Mouse (Mus musculus): ENCODE data around the gene Lrrc74b. TPM values are rescaled to one million over a fixed set of nuclear protein-coding genes. Genes with fewer than 3 reads are reported as not detected.
"Not testable (repeated sequence)": the region's sequence is repeated elsewhere in the genome, so short reads cannot be mapped to it uniquely, and the experiment has no call there.

Lrrc74b gene
- polyA plus RNA-seq, 1 experiment from 2014 or later = 0.33 TPM

- WGBS = 17% methylated on average over 3 of the region's 3 CpGs
- not testable (repeated sequence) for H3K4me1 ChIP-seq (replicated peaks; ENCODE audit: control insufficient read depth, insufficient read depth); H3K36me3 ChIP-seq (ENCODE audit: control insufficient read depth, insufficient read depth, low read length); DNase-seq (ENCODE audit: low spot score); H3K27me3 ChIP-seq (ENCODE audit: control insufficient read depth, insufficient read depth, low read length); H3K9me3 ChIP-seq (ENCODE audit: control insufficient read depth, low read length); ATAC-seq (ENCODE audit: low FRiP score, low TSS enrichment)
- peak; percentile 32 for TF ChIP-seq CTCF (IDR thresholded peaks at IDR 0.05; ENCODE audit: low read depth)
- Histone ChIP-seq H3K4me3 (ENCODE audit: low read depth, low read length) (peak overlapping the region; percentile 75), H3K9ac (ENCODE audit: low read length) (peak overlapping the region; percentile 84), H3K4me2 (replicated peaks; ENCODE audit: low read depth) (peak overlapping the region; percentile 54), H3K27ac (replicated peaks) (peak overlapping the region; percentile 82)
Observed at GRCm38 (mm10) chr16:17508031-17508430, 53.0 kb downstream of the Lrrc74b start.

- TF ChIP-seq CTCF (IDR thresholded peaks at IDR 0.05; ENCODE audit: low read depth) (no peak), EP300 (optimal IDR thresholded peaks at IDR 0.05) (no peak)
- Histone ChIP-seq H3K4me2 (replicated peaks; ENCODE audit: low read depth) (no peak overlapping the region), H3K4me3 (ENCODE audit: low read depth, low read length) (no peak overlapping the region), H3K27me3 (ENCODE audit: control insufficient read depth, insufficient read depth, low read length) (no peaks in the 10 kb centered on the region), H3K36me3 (ENCODE audit: control insufficient read depth, insufficient read depth, low read length) (no peaks in the 10 kb centered on the region; the same call in 1 of the 2 replicates), H3K9ac (ENCODE audit: low read length) (no peak overlapping the region), H3K27ac (replicated peaks) (no peak overlapping the region), H3K9me3 (ENCODE audit: control insufficient read depth, low read length) (no peaks in the 10 kb centered on the region), H3K4me1 (replicated peaks; ENCODE audit: control insufficient read depth, insufficient read depth) (peaks cover 2% of the 10 kb centered on the region; the same call in 1 of the 2 replicates)
- DNase-seq (ENCODE audit: low spot score) (no peak), ATAC-seq (ENCODE audit: low FRiP score, low TSS enrichment) (no peak)
- WGBS = 84% methylated on average over 5 of the region's 5 CpGs
Observed at GRCm38 (mm10) chr16:17507018-17507552, 54.0 kb downstream of the Lrrc74b start.

GRCm38 (mm10) chr16:17502681-17503080 lies 58.4 kb downstream of the Lrrc74b start:
- ATAC-seq (ENCODE audit: low FRiP score, low TSS enrichment) (no peak), DNase-seq (ENCODE audit: low spot score) (no peak)
- WGBS = 74% methylated on average over 4 of the region's 4 CpGs
- no peaks in the 10 kb centered on the region for H3K36me3 ChIP-seq (ENCODE audit: control insufficient read depth, insufficient read depth, low read length)
- no peaks in the 10 kb centered on the region for H3K4me1 ChIP-seq (replicated peaks; ENCODE audit: control insufficient read depth, insufficient read depth)
- H3K27ac ChIP-seq (replicated peaks) = no peak overlapping the region
- H3K27me3 ChIP-seq (ENCODE audit: control insufficient read depth, insufficient read depth, low read length) = no peaks in the 10 kb centered on the region
- no peak overlapping the region for H3K9ac ChIP-seq (ENCODE audit: low read length)
- H3K4me3 ChIP-seq (ENCODE audit: low read depth, low read length) = no peak overlapping the region
- no peak overlapping the region for H3K4me2 ChIP-seq (replicated peaks; ENCODE audit: low read depth)
- no peak for TF ChIP-seq EP300 (optimal IDR thresholded peaks at IDR 0.05)
- TF ChIP-seq CTCF (IDR thresholded peaks at IDR 0.05; ENCODE audit: low read depth) = no peak
- H3K9me3 ChIP-seq (ENCODE audit: control insufficient read depth, low read length) = no peaks in the 10 kb centered on the region

GRCm38 (mm10) chr16:17499249-17499883 lies 61.7 kb downstream of the Lrrc74b start:
- no peaks in the 10 kb centered on the region for H3K27me3 ChIP-seq (ENCODE audit: control insufficient read depth, insufficient read depth, low read length)
- TF ChIP-seq CTCF (IDR thresholded peaks at IDR 0.05; ENCODE audit: low read depth) (no peak), EP300 (optimal IDR thresholded peaks at IDR 0.05) (no peak)
- no peak for ATAC-seq (ENCODE audit: low FRiP score, low TSS enrichment)
- H3K4me1 ChIP-seq (replicated peaks; ENCODE audit: control insufficient read depth, insufficient read depth) = no peaks in the 10 kb centered on the region
- no peak overlapping the region for H3K4me3 ChIP-seq (ENCODE audit: low read depth, low read length)
- H3K9me3 ChIP-seq (ENCODE audit: control insufficient read depth, low read length) = no peaks in the 10 kb centered on the region
- no peak overlapping the region for H3K9ac ChIP-seq (ENCODE audit: low read length)
- 49% methylated on average over 10 of the region's 10 CpGs for WGBS
- no peak overlapping the region for H3K4me2 ChIP-seq (replicated peaks; ENCODE audit: low read depth)
- no peaks in the 10 kb centered on the region for H3K36me3 ChIP-seq (ENCODE audit: control insufficient read depth, insufficient read depth, low read length)
- DNase-seq (ENCODE audit: low spot score) = no peak
- no peak overlapping the region for H3K27ac ChIP-seq (replicated peaks)

GRCm38 (mm10) chr16:17496499-17497305 lies 64.3 kb downstream of the Lrrc74b start:
- Histone ChIP-seq H3K9ac (ENCODE audit: low read length) (no peak overlapping the region; the same call in 1 of the 2 replicates), H3K9me3 (ENCODE audit: control insufficient read depth, low read length) (no peaks in the 10 kb centered on the region), H3K4me1 (replicated peaks; ENCODE audit: control insufficient read depth, insufficient read depth) (no peaks in the 10 kb centered on the region), H3K27me3 (ENCODE audit: control insufficient read depth, insufficient read depth, low read length) (no peaks in the 10 kb centered on the region), H3K4me2 (replicated peaks; ENCODE audit: low read depth) (no peak overlapping the region), H3K36me3 (ENCODE audit: control insufficient read depth, insufficient read depth, low read length) (no peaks in the 10 kb centered on the region), H3K4me3 (ENCODE audit: low read depth, low read length) (no peak overlapping the region), H3K27ac (replicated peaks) (no peak overlapping the region)
- no peak for TF ChIP-seq CTCF (IDR thresholded peaks at IDR 0.05; ENCODE audit: low read depth)
- TF ChIP-seq EP300 (optimal IDR thresholded peaks at IDR 0.05) = no peak
- ATAC-seq (ENCODE audit: low FRiP score, low TSS enrichment) (0 out of 2 replicates have a peak, but pooled peaks have one; percentile 44), DNase-seq (ENCODE audit: low spot score) (peak; percentile 62)
- WGBS = 46% methylated on average over 2 of the region's 2 CpGs

Other genes starting within 250 kb of the Lrrc74b start
- 0.41 and 0.96 TPM in 2 replicates for gene Serpind1, start 229.9 kb downstream of the Lrrc74b start, polyA plus RNA-seq (2015; fragmentation: Nextera tagmentation; extraction: Ambion mirVana)
- 13.8 and 14.7 TPM in 2 replicates for gene Snap29, start 155.3 kb downstream of the Lrrc74b start, polyA plus RNA-seq (2015; fragmentation: Nextera tagmentation; extraction: Ambion mirVana)
- gene Pi4ka, start 154.9 kb downstream of the Lrrc74b start, polyA plus RNA-seq (2015; fragmentation: Nextera tagmentation; extraction: Ambion mirVana) = 15.5 and 16.6 TPM in 2 replicates
- gene Crkl, start 109.3 kb downstream of the Lrrc74b start, polyA plus RNA-seq (2015; fragmentation: Nextera tagmentation; extraction: Ambion mirVana) = 29.1 and 30.0 TPM in 2 replicates
- gene Aifm3, start 71.6 kb downstream of the Lrrc74b start, polyA plus RNA-seq (2015; fragmentation: Nextera tagmentation; extraction: Ambion mirVana) = 0.51 and 0.61 TPM in 2 replicates
- 27.3 and 34.4 TPM in 2 replicates for gene Lztr1, start 52.6 kb downstream of the Lrrc74b start, polyA plus RNA-seq (2015; fragmentation: Nextera tagmentation; extraction: Ambion mirVana)
- gene Thap7, start 30.1 kb downstream of the Lrrc74b start, polyA plus RNA-seq (2015; fragmentation: Nextera tagmentation; extraction: Ambion mirVana) = 41.0 and 42.4 TPM in 2 replicates
- gene P2rx6, start 638 bp upstream of the Lrrc74b start, polyA plus RNA-seq (2015; fragmentation: Nextera tagmentation; extraction: Ambion mirVana) = 1.5 and 1.7 TPM in 2 replicates
- gene Slc7a4, start 22.0 kb upstream of the Lrrc74b start, polyA plus RNA-seq (2015; fragmentation: Nextera tagmentation; extraction: Ambion mirVana) = 22.8 and 24.4 TPM in 2 replicates
- gene Smpd4, start 58.1 kb upstream of the Lrrc74b start, polyA plus RNA-seq (2015; fragmentation: Nextera tagmentation; extraction: Ambion mirVana) = 7.7 and 9.7 TPM in 2 replicates
- 4.8 and 4.9 TPM in 2 replicates for gene Ccdc74a, start 85.2 kb upstream of the Lrrc74b start, polyA plus RNA-seq (2015; fragmentation: Nextera tagmentation; extraction: Ambion mirVana)
- gene Med15, start 171.6 kb upstream of the Lrrc74b start, polyA plus RNA-seq (2015; fragmentation: Nextera tagmentation; extraction: Ambion mirVana) = 19.4 and 22.7 TPM in 2 replicates
- gene Klhl22, start 198.4 kb upstream of the Lrrc74b start, polyA plus RNA-seq (2015; fragmentation: Nextera tagmentation; extraction: Ambion mirVana) = 32.0 and 34.0 TPM in 2 replicates
- gene Scarf2, start 236.0 kb upstream of the Lrrc74b start, polyA plus RNA-seq (2015; fragmentation: Nextera tagmentation; extraction: Ambion mirVana) = 7.8 and 10.7 TPM in 2 replicates